Mouse (Mus musculus) hindbrain, embryonic 16.5 days (tissue): Measurements from ENCODE around the gene Ulk3. TPM values are rescaled to one million over a fixed set of nuclear protein-coding genes. Genes with fewer than 3 reads are reported as not detected.

Source experiments
- ATAC-seq: fragments of 200-750 bp; cut with Nextera tagmentation; 2 replicates; pipeline ENCODE4 v1.8.0; 2017; ENCODE audit warnings: moderate TSS enrichment, moderate library complexity
- H3K27ac ChIP-seq: fragments of 300-500 bp; sonication (generic); 2 replicates; pipeline ENCODE4 v1.5.1; 2014; ENCODE audit warnings: low read depth, mild to moderate bottlenecking, control low read depth, low read length, moderate library complexity
- H3K27me3 ChIP-seq: fragments of 300-500 bp; sonication (generic); replicated peaks from 2 replicates; pipeline ENCODE4 v1.6.1; 2014; ENCODE audit warnings: low read length; ENCODE audit not compliant: control insufficient read depth, insufficient read depth
- H3K36me3 ChIP-seq: fragments of 300-500 bp; sonication (generic); 2 replicates; pipeline ENCODE4 v1.6.1; 2014; ENCODE audit warnings: mild to moderate bottlenecking, low read length, moderate library complexity, mixed read lengths; ENCODE audit not compliant: control insufficient read depth, insufficient read depth
- H3K4me1 ChIP-seq: fragments of 300-500 bp; sonication (generic); 2 replicates; pipeline ENCODE4 v1.6.1; 2014; ENCODE audit warnings: low read depth, low read length; ENCODE audit not compliant: control insufficient read depth, insufficient read depth
- H3K4me2 ChIP-seq: fragments of 300-500 bp; sonication (generic); 2 replicates; pipeline ENCODE4 v1.6.1; 2014; ENCODE audit warnings: mild to moderate bottlenecking, low read length, control low read depth, moderate library complexity
- H3K4me3 ChIP-seq: fragments of 300-500 bp; sonication (generic); 2 replicates; pipeline ENCODE4 v1.5.1; 2014; ENCODE audit warnings: mild to moderate bottlenecking, low read length, control low read depth, moderate library complexity
- H3K9ac ChIP-seq: fragments of 300-500 bp; sonication (generic); 2 replicates; pipeline ENCODE4 v1.6.1; 2014; ENCODE audit warnings: low read depth, mild to moderate bottlenecking, control low read depth, low read length, moderate library complexity
- H3K9me3 ChIP-seq: fragments of 300-500 bp; sonication (generic); 2 replicates; pipeline ENCODE4 v1.6.1; 2014; ENCODE audit warnings: mild to moderate bottlenecking, low read length, moderate library complexity; ENCODE audit not compliant: control insufficient read depth
- WGBS: fragments of 180-500 bp; shearing (Covaris S2); extraction: QIAGEN DNeasy Blood & Tissue Kit; methylation state at CpG from one replicate; pipeline ENCODE4 v1.1.7; 2014; 5-methylcytosine and 5-hydroxymethylcytosine counted together
- polyA plus RNA-seq: library from polyadenylated mRNA; unstranded; fragments of >200 nt; fragmentation: Nextera tagmentation; extraction: Ambion mirVana; gene quantifications from 2 replicates; pipeline ENCODE4 v1.2.1, GENCODE M21; 2015

Ulk3 gene
- polyA plus RNA-seq, 1 experiment from 2014 or later = 33.9 TPM

DNA sequence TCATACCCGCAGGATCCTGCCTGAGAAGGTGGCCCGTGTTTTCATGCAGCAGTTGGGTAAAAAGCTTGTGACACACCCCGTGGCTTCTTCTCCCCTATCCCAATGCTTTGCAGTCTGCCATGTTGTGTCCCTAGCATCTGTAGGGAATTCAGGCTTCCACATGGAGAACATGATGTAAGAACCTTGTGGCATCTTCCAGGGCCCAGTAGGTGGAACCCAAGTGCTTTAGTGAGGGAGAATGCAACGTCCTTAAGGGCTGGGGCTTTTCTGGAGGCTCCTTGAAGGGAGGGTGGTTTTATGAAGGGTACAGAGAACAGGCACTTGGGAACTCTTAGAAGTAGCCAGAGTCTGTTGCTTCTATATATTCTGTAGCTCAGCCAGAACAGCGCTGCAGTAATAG, 1.5 kb downstream of the Ulk3 start:
- Histone ChIP-seq H3K4me2 (no peak overlapping the region), H3K36me3 (peaks cover 21% of the 10 kb centered on the region), H3K27me3 (no peaks in the 10 kb centered on the region), H3K4me3 (no peak overlapping the region), H3K4me1 (peaks cover 13% of the 10 kb centered on the region), H3K9me3 (no peaks in the 10 kb centered on the region), H3K27ac (no peak overlapping the region), H3K9ac (no peak overlapping the region)
- 35% methylated on average over 5 of the region's 5 CpGs for WGBS
- ATAC-seq = no peak

DNA sequence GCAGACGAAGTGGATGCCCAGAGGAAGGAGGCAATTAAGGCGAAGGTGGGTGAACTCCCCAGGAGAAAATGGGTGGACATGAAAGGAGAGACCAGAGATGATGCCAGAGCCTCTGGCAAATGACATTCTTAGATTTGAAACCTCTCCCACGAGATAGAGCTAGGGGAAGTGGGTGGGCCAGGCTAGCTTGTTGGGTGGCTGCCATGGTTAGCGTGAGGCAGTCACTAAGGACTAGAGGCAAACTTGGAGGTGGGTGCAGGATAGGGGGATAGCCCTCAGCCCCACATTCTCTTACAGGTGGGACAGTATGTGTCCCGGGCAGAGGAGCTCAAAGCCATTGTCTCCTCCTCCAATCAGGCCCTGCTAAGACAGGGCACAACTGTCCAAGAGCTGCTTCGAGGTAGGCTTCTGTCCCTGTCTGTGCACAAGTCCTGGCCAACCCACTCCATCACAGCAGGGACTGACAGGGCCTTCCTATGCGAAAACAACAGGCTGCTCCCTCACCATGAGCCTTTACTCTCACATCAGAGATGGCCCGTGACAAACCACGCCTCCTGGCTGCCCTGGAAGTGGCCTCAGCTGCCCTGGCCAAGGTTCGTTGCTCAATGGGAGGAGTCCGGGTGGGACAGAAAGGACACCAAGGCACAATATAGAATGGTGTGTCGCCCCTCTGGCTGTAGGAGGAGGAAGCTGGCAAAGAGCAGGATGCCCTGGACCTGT, 4.4 kb downstream of the Ulk3 start:
- H3K36me3 ChIP-seq = peaks cover 12% of the 10 kb centered on the region; the same call in 1 of the 2 replicates
- ATAC-seq = no peak
- no peak overlapping the region for H3K27ac ChIP-seq
- no peaks in the 10 kb centered on the region for H3K27me3 ChIP-seq
- no peak overlapping the region for H3K9ac ChIP-seq
- no peaks in the 10 kb centered on the region for H3K9me3 ChIP-seq
- peaks cover 12% of the 10 kb centered on the region for H3K4me1 ChIP-seq
- H3K4me2 ChIP-seq = no peak overlapping the region
- 39% methylated on average over 12 of the region's 12 CpGs for WGBS
- no peak overlapping the region for H3K4me3 ChIP-seq

DNA sequence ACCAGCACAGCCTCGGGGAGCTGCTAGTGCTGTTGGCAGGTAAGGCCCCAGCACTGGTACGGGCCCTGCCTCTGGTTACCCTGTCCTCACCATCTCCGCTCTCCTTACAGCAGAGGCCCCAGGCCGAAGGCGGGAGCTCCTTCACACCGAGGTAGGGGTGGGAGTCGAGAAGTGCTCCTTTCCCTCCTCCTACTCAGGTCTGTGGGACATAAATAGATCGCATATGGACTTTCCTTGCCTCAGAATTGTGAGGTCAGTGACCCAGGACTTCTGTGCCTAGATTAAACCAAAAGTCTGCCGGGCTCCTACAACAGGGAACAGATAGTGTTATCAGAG, 4.9 kb downstream of the Ulk3 start:
- H3K27ac ChIP-seq = no peak overlapping the region

DNA sequence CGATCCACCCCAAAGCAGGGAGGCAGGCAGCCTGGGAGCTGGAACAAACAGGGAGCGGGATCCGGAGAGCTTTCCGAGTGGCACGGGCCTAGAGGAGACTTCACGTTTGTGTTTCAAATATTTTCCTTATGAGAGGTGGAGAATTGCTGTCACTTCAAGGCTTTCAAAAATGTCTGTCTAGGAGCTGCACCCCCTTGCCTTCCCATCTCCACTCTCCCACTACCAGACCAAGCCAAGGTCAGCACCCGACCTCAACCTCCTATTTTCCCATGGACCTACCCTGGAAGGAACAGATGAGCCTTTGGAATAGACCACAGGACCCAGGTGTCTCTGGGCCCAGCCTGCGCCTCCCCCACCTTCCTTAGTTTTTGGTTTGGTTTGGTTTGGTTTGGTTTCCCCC, 8.0 kb downstream of the Ulk3 start:
- 86% methylated on average over 8 of the region's 8 CpGs for WGBS
- Histone ChIP-seq H3K4me3 (no peak overlapping the region), H3K36me3 (peaks cover 12% of the 10 kb centered on the region; the same call in 1 of the 2 replicates), H3K27ac (no peak overlapping the region), H3K4me2 (no peak overlapping the region), H3K27me3 (no peaks in the 10 kb centered on the region), H3K9ac (no peak overlapping the region), H3K4me1 (peaks cover 5% of the 10 kb centered on the region; the same call in 1 of the 2 replicates), H3K9me3 (no peaks in the 10 kb centered on the region)
- ATAC-seq = no peak

More for the DNA sequence above, 4.9 kb downstream of the Ulk3 start:
- Histone ChIP-seq H3K36me3 (peaks cover 12% of the 10 kb centered on the region; the same call in 1 of the 2 replicates), H3K9ac (no peak overlapping the region), H3K4me2 (no peak overlapping the region), H3K9me3 (no peaks in the 10 kb centered on the region), H3K4me3 (no peak overlapping the region), H3K27me3 (no peaks in the 10 kb centered on the region), H3K4me1 (peaks cover 8% of the 10 kb centered on the region)
- no peak for ATAC-seq
- 64% methylated on average over 9 of the region's 9 CpGs for WGBS

DNA sequence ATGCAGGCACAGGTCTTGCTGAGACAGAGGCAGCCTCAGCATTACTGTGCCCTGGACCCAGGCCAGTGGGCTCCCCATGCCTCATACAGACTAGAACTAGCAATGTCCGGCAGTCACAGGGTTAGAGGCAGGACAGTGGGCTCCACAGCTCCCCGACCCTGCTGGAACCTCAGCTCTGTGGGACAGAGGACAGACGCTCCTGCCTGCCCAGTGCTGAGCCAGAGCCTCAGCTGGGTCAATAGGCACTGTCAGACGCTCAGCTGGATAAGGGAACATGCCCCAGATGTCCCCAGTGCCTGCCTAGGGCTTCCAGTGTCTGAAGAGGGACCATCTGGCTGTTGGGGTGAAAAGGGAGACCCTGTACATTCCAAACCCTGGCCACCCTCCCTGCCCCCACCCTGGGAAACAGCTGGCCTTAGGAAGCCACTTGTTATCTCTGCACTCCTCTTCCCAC, 8.7 kb downstream of the Ulk3 start:
- H3K9me3 ChIP-seq = no peaks in the 10 kb centered on the region
- 20% methylated on average over 4 of the region's 4 CpGs for WGBS
- H3K4me1 ChIP-seq = peaks cover 5% of the 10 kb centered on the region; the same call in 1 of the 2 replicates
- no peaks in the 10 kb centered on the region for H3K27me3 ChIP-seq
- H3K36me3 ChIP-seq = peaks cover 12% of the 10 kb centered on the region; the same call in 1 of the 2 replicates
- no peak overlapping the region for H3K4me2 ChIP-seq
- H3K4me3 ChIP-seq = no peak overlapping the region
- H3K9ac ChIP-seq = 0 out of 2 replicates have a peak overlapping the region, but pooled peaks have one; percentile 19
- no peak overlapping the region; the same call in 1 of the 2 replicates for H3K27ac ChIP-seq
- no peak for ATAC-seq

DNA sequence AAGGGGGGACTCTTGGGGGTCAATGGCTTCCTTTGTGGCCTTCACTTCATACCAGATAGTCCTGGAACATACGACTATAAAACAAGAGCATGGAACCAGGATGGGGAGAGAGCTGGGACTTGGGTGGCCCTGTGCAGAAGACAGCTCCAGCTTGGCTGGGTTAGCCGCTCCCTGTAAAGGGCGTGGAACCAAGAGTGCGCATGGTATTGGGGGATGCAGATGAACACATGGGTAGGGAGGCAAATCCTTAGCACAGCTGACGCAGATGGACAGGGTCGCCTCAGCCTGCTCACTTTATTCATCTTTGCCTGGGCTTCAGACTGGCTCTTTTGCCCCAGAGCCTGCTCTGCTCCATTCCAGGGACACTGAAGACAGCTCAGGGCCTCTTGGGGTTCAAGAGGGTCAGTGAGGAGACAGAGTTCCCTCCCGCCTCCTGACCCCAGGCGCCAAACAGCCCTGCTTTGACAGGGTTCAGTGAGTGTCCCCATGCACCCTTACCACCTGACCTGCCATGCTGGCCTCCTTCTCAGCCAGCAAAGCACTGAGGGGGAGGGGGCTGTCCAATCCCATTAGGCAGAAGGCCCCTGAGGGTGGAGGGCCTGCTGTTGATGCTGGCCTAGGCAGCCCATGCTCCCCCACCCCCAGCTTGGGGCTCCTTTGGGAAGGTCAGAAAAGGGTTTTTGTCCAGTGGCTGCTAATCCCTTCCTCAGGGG, 9.8 kb downstream of the Ulk3 start:
- H3K4me1 ChIP-seq = peaks cover 5% of the 10 kb centered on the region; the same call in 1 of the 2 replicates
- no peaks in the 10 kb centered on the region for H3K27me3 ChIP-seq
- H3K4me2 ChIP-seq = no peak overlapping the region
- no peaks in the 10 kb centered on the region for H3K9me3 ChIP-seq
- H3K9ac ChIP-seq = no peak overlapping the region
- H3K36me3 ChIP-seq = peaks cover 6% of the 10 kb centered on the region; the same call in 1 of the 2 replicates
- WGBS = 43% methylated on average over 8 of the region's 8 CpGs
- no peak overlapping the region for H3K4me3 ChIP-seq
- H3K27ac ChIP-seq = no peak overlapping the region; the same call in 1 of the 2 replicates
- ATAC-seq = no peak

DNA sequence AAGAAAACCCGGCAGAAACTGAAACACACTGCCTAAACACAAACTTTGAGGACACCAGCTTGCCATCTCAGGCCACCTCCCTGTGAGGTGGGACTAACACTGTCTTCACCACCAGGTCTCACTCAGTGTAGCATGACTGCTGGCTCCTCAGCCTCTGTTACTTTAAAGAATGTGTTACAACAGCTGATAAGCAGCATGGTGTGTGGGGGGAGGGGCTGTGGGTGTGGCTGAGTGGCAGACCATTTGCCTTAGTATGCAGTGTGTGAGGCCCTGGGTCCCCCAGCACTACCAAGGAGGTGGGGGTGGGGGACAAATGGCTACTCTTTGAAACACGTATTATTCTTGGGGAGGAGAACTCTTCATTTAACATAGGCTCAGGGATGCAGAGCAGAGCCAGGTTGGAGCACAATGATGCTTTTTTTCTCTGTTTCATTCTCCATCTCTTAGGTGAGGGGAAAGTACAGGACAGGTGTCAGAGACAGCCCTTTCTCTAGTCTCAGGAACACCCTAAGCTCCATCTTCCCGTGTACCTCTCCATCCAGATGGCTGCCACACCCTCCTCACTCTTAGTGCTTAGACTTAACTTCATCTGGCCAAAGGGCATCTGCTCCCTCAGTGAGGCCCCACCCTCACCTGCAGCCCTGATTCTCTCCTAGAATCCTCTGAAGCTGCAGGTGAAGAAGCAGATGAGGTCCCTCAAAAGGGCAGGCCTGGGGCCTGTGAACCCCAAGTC, 11.5 kb downstream of the Ulk3 start:
- ATAC-seq = 0 out of 2 replicates have a peak, but pooled peaks have one; percentile 26
- 11% methylated on average over 3 of the region's 3 CpGs for WGBS
- Histone ChIP-seq H3K4me2 (no peak overlapping the region), H3K27ac (no peak overlapping the region), H3K9ac (no peak overlapping the region), H3K36me3 (no peaks in the 10 kb centered on the region; the same call in 1 of the 2 replicates), H3K4me1 (peaks cover 5% of the 10 kb centered on the region; the same call in 1 of the 2 replicates), H3K9me3 (no peaks in the 10 kb centered on the region), H3K4me3 (no peak overlapping the region), H3K27me3 (peaks cover 5% of the 10 kb centered on the region)

DNA sequence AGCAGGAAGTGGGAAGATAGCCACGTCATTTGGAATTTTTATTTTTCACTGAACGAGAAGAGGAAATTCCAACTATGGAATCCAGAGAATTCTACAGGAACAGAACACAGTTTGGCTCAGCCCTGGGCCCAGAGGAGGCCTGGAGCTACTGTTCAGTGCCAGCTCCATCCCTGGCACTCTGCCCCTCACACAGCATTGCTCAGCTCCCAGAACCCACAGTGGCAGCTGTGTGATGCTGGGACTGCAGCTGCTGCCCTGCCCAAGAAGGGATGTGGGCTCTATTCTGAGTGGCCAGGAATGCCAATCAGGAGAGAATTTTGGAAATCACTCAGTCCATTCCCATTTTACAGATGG, 12.1 kb downstream of the Ulk3 start:
- no peak overlapping the region for H3K27ac ChIP-seq
- H3K27me3 ChIP-seq = peaks cover 8% of the 10 kb centered on the region
- H3K9ac ChIP-seq = no peak overlapping the region
- WGBS = 62% methylated on average over 2 of the region's 2 CpGs
- H3K4me2 ChIP-seq = no peak overlapping the region
- no peaks in the 10 kb centered on the region for H3K36me3 ChIP-seq
- H3K4me3 ChIP-seq = no peak overlapping the region
- H3K4me1 ChIP-seq = peaks cover 10% of the 10 kb centered on the region; the same call in 1 of the 2 replicates
- H3K9me3 ChIP-seq = no peaks in the 10 kb centered on the region
- ATAC-seq = peak; percentile 72; the same call in 1 of the 2 replicates

DNA sequence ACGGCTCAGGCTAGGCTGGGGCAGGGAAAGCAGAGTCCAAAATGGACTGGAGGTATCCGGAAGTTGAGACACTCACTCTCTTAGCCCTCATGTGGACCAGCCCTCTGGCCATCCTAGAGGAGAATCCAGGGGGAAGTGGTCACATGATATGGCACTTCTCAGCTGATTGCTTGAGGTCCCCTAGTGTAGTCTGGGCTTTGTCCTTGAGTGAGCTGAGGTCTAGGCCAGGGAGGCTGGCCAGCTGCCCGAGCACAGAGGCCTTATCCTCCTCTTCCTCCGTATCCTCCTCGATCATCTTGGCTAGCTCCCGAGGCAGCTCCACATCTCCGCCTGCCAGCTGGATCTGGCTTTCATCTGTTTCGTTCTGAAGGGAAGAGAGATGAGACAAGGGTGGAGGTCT, 12.8 kb downstream of the Ulk3 start:
- Histone ChIP-seq H3K4me1 (peaks cover 12% of the 10 kb centered on the region; the same call in 1 of the 2 replicates), H3K27me3 (peaks cover 8% of the 10 kb centered on the region), H3K27ac (no peak overlapping the region), H3K4me2 (no peak overlapping the region), H3K9ac (no peak overlapping the region), H3K9me3 (no peaks in the 10 kb centered on the region), H3K36me3 (no peaks in the 10 kb centered on the region), H3K4me3 (no peak overlapping the region)
- 79% methylated on average over 8 of the region's 8 CpGs for WGBS
- no peak for ATAC-seq
